Mouse (Mus musculus): Measurements from ENCODE around the gene D630045J12Rik. TPM values are rescaled to one million over a fixed set of nuclear protein-coding genes. Genes with fewer than 3 reads are reported as not detected.

Gene D630045J12Rik
- 0.35 and 0.71 TPM in 2 replicates for polyA plus RNA-seq (2012; rRNA removed)

- Histone ChIP-seq H3K36me3 (ENCODE audit: control insufficient read depth, insufficient read depth, low read length) (no peaks in the 10 kb centered on the region), H3K4me3 (ENCODE audit: low read depth, low read length) (peak within 1 kb of the TSS; percentile 88), H3K27me3 (ENCODE audit: control insufficient read depth, insufficient read depth, low read length) (no peaks in the 10 kb centered on the region), H3K27ac (ENCODE audit: insufficient read depth, low read depth, low read length) (no peak within 1 kb of the TSS), H3K4me1 (ENCODE audit: control insufficient read depth, insufficient read depth, insufficient read length, low read length) (no peaks in the 10 kb centered on the region)
- no peak for TF ChIP-seq POLR2A (IDR thresholded peaks at IDR 0.05; ENCODE audit: low read depth, low read length)
- no peak for TF ChIP-seq CTCF (IDR thresholded peaks at IDR 0.05; ENCODE audit: extremely low read depth, insufficient read length, insufficient replicate concordance, low read depth, low read length)
- WGBS: 1% methylated on average over 105 of the region's 118 CpGs
These were observed at the start of gene D630045J12Rik for GRCm38 (mm10) chr6:38253736-38254641. Gene D630045J12Rik (minus strand): TSS chr6:38254009.

DNA sequence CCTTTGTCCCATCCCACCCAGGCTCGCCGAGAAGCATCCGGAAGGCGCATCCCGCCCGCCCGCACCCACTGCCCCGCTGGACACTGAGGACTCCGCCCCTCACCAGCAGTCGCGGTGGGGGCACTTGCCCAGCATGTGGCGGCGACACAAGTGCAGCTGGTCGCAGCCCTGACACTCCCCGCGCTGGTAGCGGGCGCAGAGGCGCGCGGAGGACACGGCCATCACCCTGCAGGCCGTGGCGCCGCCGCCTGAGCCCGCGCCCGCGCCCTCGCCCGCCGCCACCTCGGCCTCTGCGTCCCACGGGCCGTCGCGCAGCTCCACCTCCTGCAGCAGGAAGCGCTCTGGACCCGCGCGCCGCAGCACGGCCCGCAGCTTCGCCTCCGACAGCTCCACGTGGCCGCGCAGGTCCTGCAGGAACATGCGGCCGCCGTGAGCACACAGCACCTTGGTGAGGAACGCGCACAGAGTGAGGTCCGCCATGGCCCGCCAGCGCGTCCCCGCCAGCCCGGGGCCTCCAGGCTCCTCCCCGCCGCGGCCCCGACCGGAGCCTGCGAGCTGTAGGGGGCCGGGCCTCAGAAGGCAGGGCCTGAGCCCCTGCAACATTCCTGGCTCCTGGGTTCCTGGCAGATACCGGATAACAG is 45.1 kb upstream of the D630045J12Rik start, which contains the start of gene Zc3hav1l:
TSS of gene Zc3hav1l (minus strand) at position 499 of the 641 bp plus-strand sequence.
- H3K4me3 ChIP-seq (ENCODE audit: low read depth, low read length): peak within 1 kb of the TSS; percentile 78
- H3K36me3 ChIP-seq (ENCODE audit: control insufficient read depth, insufficient read depth, low read length): no peaks in the 10 kb centered on the region; the same call in 1 of the 2 replicates
- no peak within 1 kb of the TSS for H3K27ac ChIP-seq (ENCODE audit: insufficient read depth, low read depth, low read length)
- 1% methylated on average over 70 of the region's 70 CpGs for WGBS
- no peaks in the 10 kb centered on the region for H3K27me3 ChIP-seq (ENCODE audit: control insufficient read depth, insufficient read depth, low read length)
- H3K4me1 ChIP-seq (ENCODE audit: control insufficient read depth, insufficient read depth, insufficient read length, low read length): no peaks in the 10 kb centered on the region; the same call in 1 of the 2 replicates
- TF ChIP-seq POLR2A (IDR thresholded peaks at IDR 0.05; ENCODE audit: low read depth, low read length): no peak; the same call in 1 of the 2 replicates
- no peak for TF ChIP-seq CTCF (IDR thresholded peaks at IDR 0.05; ENCODE audit: extremely low read depth, insufficient read length, insufficient replicate concordance, low read depth, low read length)

- TF ChIP-seq POLR2A (IDR thresholded peaks at IDR 0.05; ENCODE audit: low read depth, low read length): no peak
- TF ChIP-seq CTCF (IDR thresholded peaks at IDR 0.05; ENCODE audit: extremely low read depth, insufficient read length, insufficient replicate concordance, low read depth, low read length): no peak
- 2% methylated on average over 10 of the region's 10 CpGs for WGBS
- Histone ChIP-seq H3K4me3 (ENCODE audit: low read depth, low read length) (peak overlapping the region; percentile 78), H3K4me1 (ENCODE audit: control insufficient read depth, insufficient read depth, insufficient read length, low read length) (no peaks in the 10 kb centered on the region; the same call in 1 of the 2 replicates), H3K36me3 (ENCODE audit: control insufficient read depth, insufficient read depth, low read length) (no peaks in the 10 kb centered on the region; the same call in 1 of the 2 replicates), H3K27me3 (ENCODE audit: control insufficient read depth, insufficient read depth, low read length) (no peaks in the 10 kb centered on the region), H3K27ac (ENCODE audit: insufficient read depth, low read depth, low read length) (no peak overlapping the region)
These were observed 44.4 kb upstream of the D630045J12Rik start for GRCm38 (mm10) chr6:38298246-38298635.

- Histone ChIP-seq H3K4me1 (ENCODE audit: control insufficient read depth, insufficient read depth, insufficient read length, low read length) (no peaks in the 10 kb centered on the region; the same call in 1 of the 2 replicates), H3K36me3 (ENCODE audit: control insufficient read depth, insufficient read depth, low read length) (no peaks in the 10 kb centered on the region; the same call in 1 of the 2 replicates), H3K4me3 (ENCODE audit: low read depth, low read length) (no peak overlapping the region), H3K27ac (ENCODE audit: insufficient read depth, low read depth, low read length) (no peak overlapping the region), H3K27me3 (ENCODE audit: control insufficient read depth, insufficient read depth, low read length) (no peaks in the 10 kb centered on the region)
- no peak for TF ChIP-seq CTCF (IDR thresholded peaks at IDR 0.05; ENCODE audit: extremely low read depth, insufficient read length, insufficient replicate concordance, low read depth, low read length)
- no peak for TF ChIP-seq POLR2A (IDR thresholded peaks at IDR 0.05; ENCODE audit: low read depth, low read length)
- WGBS: 57% methylated on average over 12 of the region's 12 CpGs
These were observed 43.9 kb upstream of the D630045J12Rik start for GRCm38 (mm10) chr6:38297580-38298245.

DNA sequence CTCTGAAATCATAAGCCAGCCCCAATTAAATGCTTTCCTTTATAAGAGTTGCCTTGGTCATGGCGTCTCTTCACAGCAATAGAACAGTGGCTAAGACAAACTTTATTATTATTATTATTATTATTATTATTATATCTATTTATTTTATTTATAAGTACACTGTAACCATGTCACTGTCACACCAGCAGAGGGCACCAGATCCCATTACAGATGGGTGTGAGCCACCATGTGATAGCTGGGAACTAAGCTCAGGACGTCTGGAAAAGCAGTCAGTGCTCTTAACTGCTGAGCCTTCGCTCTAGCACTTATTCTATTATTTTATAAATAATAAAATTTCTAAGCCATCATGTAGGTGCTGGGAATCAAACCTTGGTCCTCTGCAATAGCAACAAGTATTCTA is 39.9 kb upstream of the D630045J12Rik start:
- H3K27me3 ChIP-seq (ENCODE audit: control insufficient read depth, insufficient read depth, low read length): no peaks in the 10 kb centered on the region
- 83% methylated on average over 3 of the region's 3 CpGs for WGBS
- H3K27ac ChIP-seq (ENCODE audit: insufficient read depth, low read depth, low read length): no peak overlapping the region
- H3K4me3 ChIP-seq (ENCODE audit: low read depth, low read length): no peak overlapping the region
- no peaks in the 10 kb centered on the region for H3K4me1 ChIP-seq (ENCODE audit: control insufficient read depth, insufficient read depth, insufficient read length, low read length)
- no peak for TF ChIP-seq POLR2A (IDR thresholded peaks at IDR 0.05; ENCODE audit: low read depth, low read length)
- TF ChIP-seq CTCF (IDR thresholded peaks at IDR 0.05; ENCODE audit: extremely low read depth, insufficient read length, insufficient replicate concordance, low read depth, low read length): no peak
- no peaks in the 10 kb centered on the region; the same call in 1 of the 2 replicates for H3K36me3 ChIP-seq (ENCODE audit: control insufficient read depth, insufficient read depth, low read length)

DNA sequence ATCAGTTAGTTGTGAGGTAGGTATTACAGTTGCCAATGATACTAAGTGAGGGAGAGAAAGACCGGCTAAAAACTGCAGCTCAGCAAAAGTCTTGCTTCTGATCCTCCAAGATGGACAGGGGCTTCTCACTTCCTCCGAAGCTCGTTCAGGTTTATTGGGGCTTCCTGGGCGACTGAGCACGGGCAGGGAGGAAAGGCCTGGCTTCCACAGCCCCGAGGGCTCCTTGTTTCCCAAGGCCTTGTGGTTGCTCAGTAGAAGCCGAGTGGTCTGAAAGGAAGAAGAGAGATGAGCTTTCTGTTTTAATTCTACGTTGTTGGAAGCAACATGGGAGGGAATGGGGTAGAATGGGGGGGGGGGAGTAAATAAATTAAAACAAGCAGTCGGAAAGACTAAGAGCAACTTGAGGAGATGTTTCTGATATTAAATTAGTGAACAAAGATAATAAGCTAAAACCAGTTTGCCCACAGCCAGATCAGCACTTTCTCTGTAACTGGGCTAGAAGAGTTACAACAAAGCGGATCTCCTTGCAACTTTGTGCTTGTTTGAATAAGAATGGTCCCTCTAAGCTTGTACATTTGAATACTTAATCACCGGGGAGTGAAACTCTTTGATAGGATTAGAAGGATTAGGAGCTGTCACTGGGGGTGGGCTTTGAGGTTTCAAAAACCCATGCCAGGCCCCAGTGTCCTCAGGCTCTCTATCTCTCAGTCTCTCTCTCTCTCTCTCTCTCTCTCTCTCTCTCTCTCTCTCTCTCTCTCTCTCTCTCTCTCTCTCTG is 39.2 kb upstream of the D630045J12Rik start:
- no peaks in the 10 kb centered on the region for H3K27me3 ChIP-seq (ENCODE audit: control insufficient read depth, insufficient read depth, low read length)
- no peak overlapping the region for H3K4me3 ChIP-seq (ENCODE audit: low read depth, low read length)
- H3K4me1 ChIP-seq (ENCODE audit: control insufficient read depth, insufficient read depth, insufficient read length, low read length): no peaks in the 10 kb centered on the region
- TF ChIP-seq CTCF (IDR thresholded peaks at IDR 0.05; ENCODE audit: extremely low read depth, insufficient read length, insufficient replicate concordance, low read depth, low read length) (no peak), POLR2A (IDR thresholded peaks at IDR 0.05; ENCODE audit: low read depth, low read length) (no peak)
- no peak overlapping the region for H3K27ac ChIP-seq (ENCODE audit: insufficient read depth, low read depth, low read length)
- H3K36me3 ChIP-seq (ENCODE audit: control insufficient read depth, insufficient read depth, low read length): no peaks in the 10 kb centered on the region; the same call in 1 of the 2 replicates
- 84% methylated on average over 11 of the region's 11 CpGs for WGBS

Data from small intestine, adult 2 months (tissue).